Mouse (Mus musculus) liver, adult 2 months (tissue): ENCODE results near the gene Gdnf.

Experiments
- CTCF ChIP-seq: fragments of 200-500 bp; IDR thresholded peaks from 2 replicates; pipeline ENCODE4 v1.5.1; 2011; ENCODE audit warnings: low read depth, low read length, control low read depth
- POLR2A ChIP-seq: fragments of 200-500 bp; IDR thresholded peaks from 2 replicates; pipeline ENCODE4 v1.6.1; 2011; ENCODE audit warnings: low read length, control low read depth; ENCODE audit not compliant: insufficient read depth; ENCODE audit errors: extremely low read depth

- TF ChIP-seq CTCF = no peak
- TF ChIP-seq POLR2A = no peak
These were observed 37.7 kb upstream of the Gdnf start for GRCm38 (mm10) chr15:7772983-7773382.
